ENCODE assay signal across 7 mouse cellular contexts in the genomic region with DNA sequence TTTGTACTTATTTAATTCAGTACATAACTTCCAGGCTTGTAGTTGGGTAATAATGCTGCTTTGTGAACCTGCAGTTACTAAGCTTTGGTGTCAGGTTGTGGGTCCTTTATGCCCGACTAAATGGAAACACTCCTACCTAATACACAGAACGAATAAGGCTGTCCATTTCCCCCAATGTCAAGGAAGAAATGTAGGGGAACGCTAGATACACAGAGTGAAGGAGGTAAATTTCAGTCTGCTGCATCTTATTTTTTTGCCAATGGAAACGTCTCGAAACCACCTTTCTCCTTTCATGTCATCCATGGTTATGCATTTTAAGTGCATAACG. TPM values are rescaled to one million over a fixed set of nuclear protein-coding genes. Genes with fewer than 3 reads are reported as not detected.
A peak's percentile ranks its signal among the peaks of the same experiment; 100 is the strongest.
DNase-seq lines count a peak whose midpoint lies in the region; ATAC-seq and TF ChIP-seq lines count a peak whose summit lies in the region.

No protein-coding gene starts in this region.

- no peak for DNase-seq in lung, postnatal 0 days (ENCODE audit: low spot score)
- no peak for DNase-seq in lung, adult 2 months
- no peak for DNase-seq in liver, embryonic 11.5 days (ENCODE audit: low spot score)
- no peak for DNase-seq in cerebellum, postnatal 10 days
- DNase-seq in layer of hippocampus, adult 8-10 months (ENCODE audit: low spot score in 2 of 2), result no peak

- ATAC-seq in lung, postnatal 0 days, result no peak
- no peak for ATAC-seq in forebrain, embryonic 15.5 days (replicated peaks)
- no peak for ATAC-seq in liver, embryonic 11.5 days (replicated peaks; ENCODE audit: low FRiP score)
- ATAC-seq in stomach, embryonic 16.5 days (ENCODE audit: insufficient read depth, low FRiP score), result no peak

- H3K27ac ChIP-seq in lung, postnatal 0 days (ENCODE audit: low read length), result peak overlapping the region; percentile 9; the same call in 1 of the 2 replicates
- peak overlapping the region; percentile 92 for H3K27ac ChIP-seq in forebrain, embryonic 15.5 days (replicated peaks)
- no peak overlapping the region for H3K27ac ChIP-seq in liver, embryonic 11.5 days (ENCODE audit: low read depth, low read length)
- H3K27ac ChIP-seq in stomach, embryonic 16.5 days (ENCODE audit: low read length), result peak overlapping the region; percentile 67

- no peak for TF ChIP-seq POLR2A in lung, adult 2 months (IDR thresholded peaks at IDR 0.05; ENCODE audit: borderline replicate concordance, extremely low read depth, low read depth, low read length)

- no peak for TF ChIP-seq EP300 in lung, postnatal 0 days (IDR thresholded peaks at IDR 0.05)

- no peak overlapping the region for H3K9ac ChIP-seq in lung, postnatal 0 days (replicated peaks; ENCODE audit: low read depth)
- H3K9ac ChIP-seq in forebrain, embryonic 15.5 days (replicated peaks), result no peak overlapping the region
- 0 out of 2 replicates have a peak overlapping the region, but pooled peaks have one; percentile 9 for H3K9ac ChIP-seq in liver, embryonic 11.5 days (ENCODE audit: low read depth, low read length)
- H3K9ac ChIP-seq in stomach, embryonic 16.5 days (ENCODE audit: low read length), result 0 out of 2 replicates have a peak overlapping the region, but pooled peaks have one; percentile 50

- no peaks in the 10 kb centered on the region for H3K27me3 ChIP-seq in lung, postnatal 0 days (replicated peaks; ENCODE audit: insufficient read depth, low read length)
- peaks cover 13% of the 10 kb centered on the region; the same call in 1 of the 2 replicates for H3K27me3 ChIP-seq in forebrain, embryonic 15.5 days
- no peaks in the 10 kb centered on the region for H3K27me3 ChIP-seq in liver, embryonic 11.5 days (replicated peaks; ENCODE audit: control insufficient read depth, insufficient read depth, low read length)
- no peaks in the 10 kb centered on the region; the same call in none of the 2 replicates for H3K27me3 ChIP-seq in stomach, embryonic 16.5 days (ENCODE audit: control insufficient read depth, insufficient read depth, low read length)

- peak overlapping the region; percentile 27; the same call in 1 of the 2 replicates for H3K4me2 ChIP-seq in lung, postnatal 0 days (replicated peaks; ENCODE audit: low read depth, low read length)
- peak overlapping the region; percentile 83 for H3K4me2 ChIP-seq in forebrain, embryonic 15.5 days (replicated peaks)
- peak overlapping the region; percentile 91 for H3K4me2 ChIP-seq in liver, embryonic 11.5 days
- H3K4me2 ChIP-seq in stomach, embryonic 16.5 days (ENCODE audit: low read depth, low read length), result peak overlapping the region; percentile 83

- H3K4me1 ChIP-seq in lung, postnatal 0 days (ENCODE audit: insufficient read depth, low read depth, low read length), result peaks cover 8% of the 10 kb centered on the region; the same call in 1 of the 2 replicates
- H3K4me1 ChIP-seq in lung, adult 2 months (ENCODE audit: control insufficient read depth, insufficient read depth, low read length), result peaks cover 8% of the 10 kb centered on the region; the same call in 1 of the 2 replicates
- peaks cover 32% of the 10 kb centered on the region for H3K4me1 ChIP-seq in forebrain, embryonic 15.5 days
- H3K4me1 ChIP-seq in liver, embryonic 11.5 days (replicated peaks; ENCODE audit: control insufficient read depth, insufficient read depth, low read length), result peaks cover 8% of the 10 kb centered on the region; the same call in 1 of the 2 replicates
- H3K4me1 ChIP-seq in stomach, embryonic 16.5 days (ENCODE audit: control insufficient read depth, insufficient read depth, low read length), result peaks cover 10% of the 10 kb centered on the region

- H3K9me3 ChIP-seq in lung, postnatal 0 days (ENCODE audit: low read length), result no peaks in the 10 kb centered on the region
- no peaks in the 10 kb centered on the region for H3K9me3 ChIP-seq in forebrain, embryonic 15.5 days
- no peaks in the 10 kb centered on the region for H3K9me3 ChIP-seq in liver, embryonic 11.5 days (ENCODE audit: control insufficient read depth, low read length)
- no peaks in the 10 kb centered on the region for H3K9me3 ChIP-seq in stomach, embryonic 16.5 days (replicated peaks; ENCODE audit: control insufficient read depth, low read length)

- WGBS in lung, postnatal 0 days, result 78% methylated on average over 6 of the region's 6 CpGs
- 77% methylated on average over 6 of the region's 6 CpGs for WGBS in lung, adult 2 months
- 81% methylated on average over 6 of the region's 6 CpGs for WGBS in forebrain, embryonic 15.5 days
- 75% methylated on average over 6 of the region's 6 CpGs for WGBS in liver, embryonic 11.5 days
- 78% methylated on average over 6 of the region's 6 CpGs for WGBS in stomach, embryonic 16.5 days

- H3K4me3 ChIP-seq in lung, postnatal 0 days (ENCODE audit: low read depth, low read length), result no peak overlapping the region
- H3K4me3 ChIP-seq in lung, adult 2 months (replicated peaks; ENCODE audit: extremely low read depth, low read depth, low read length), result no peak overlapping the region
- peak overlapping the region; percentile 92 for H3K4me3 ChIP-seq in forebrain, embryonic 15.5 days
- peak overlapping the region; percentile 75 for H3K4me3 ChIP-seq in liver, embryonic 11.5 days (ENCODE audit: low read depth, low read length)
- H3K4me3 ChIP-seq in stomach, embryonic 16.5 days (replicated peaks; ENCODE audit: low read length), result peak overlapping the region; percentile 92

- H3K36me3 ChIP-seq in lung, postnatal 0 days (ENCODE audit: insufficient read depth, low read length), result no peaks in the 10 kb centered on the region
- H3K36me3 ChIP-seq in forebrain, embryonic 15.5 days, result no peaks in the 10 kb centered on the region
- no peaks in the 10 kb centered on the region; the same call in 1 of the 2 replicates for H3K36me3 ChIP-seq in liver, embryonic 11.5 days (ENCODE audit: control insufficient read depth, insufficient read depth, low read length)
- no peaks in the 10 kb centered on the region for H3K36me3 ChIP-seq in stomach, embryonic 16.5 days (ENCODE audit: control insufficient read depth, insufficient read depth, low read length)

- TF ChIP-seq CTCF in lung, postnatal 0 days (IDR thresholded peaks at IDR 0.05), result no peak
- TF ChIP-seq CTCF in lung, adult 2 months (IDR thresholded peaks at IDR 0.05; ENCODE audit: insufficient read depth, low read length), result no peak

RNA-seq across cellular contexts. Expression of a gene that starts 0.3 kb away (rescaled TPM):
- 16.2 and 16.5 TPM in 2 replicates for polyA plus RNA-seq in lung, postnatal 0 days (2015; fragmentation: Nextera tagmentation; extraction: Ambion mirVana)
- 13.8 and 14.0 TPM in 2 replicates for polyA plus RNA-seq in lung, adult 2 months (2012; rRNA removed)
- 17.8 and 18.4 TPM in 2 replicates for polyA plus RNA-seq in forebrain, embryonic 15.5 days (2015; fragmentation: Nextera tagmentation; extraction: Ambion mirVana)
- 15.1 and 16.3 TPM in 2 replicates for polyA plus RNA-seq in liver, embryonic 11.5 days (2014; fragmentation: Nextera tagmentation; extraction: Ambion mirVana)
- polyA plus RNA-seq in stomach, embryonic 16.5 days (2015; fragmentation: Nextera tagmentation; extraction: Ambion mirVana), result 24.2 and 24.3 TPM in 2 replicates
- 10 to 100 TPM; 26.2 to 31.3 (median 30.0) TPM for total RNA-seq in layer of hippocampus, adult 8-10 months (2022)

RNA-seq across cellular contexts. Expression of a gene that starts 11.0 kb away (rescaled TPM):
- polyA plus RNA-seq in lung, postnatal 0 days (2015; fragmentation: Nextera tagmentation; extraction: Ambion mirVana), result 14.1 and 14.2 TPM in 2 replicates
- 1.9 and 2.9 TPM in 2 replicates for polyA plus RNA-seq in lung, adult 2 months (2012; rRNA removed)
- polyA plus RNA-seq in forebrain, embryonic 15.5 days (2015; fragmentation: Nextera tagmentation; extraction: Ambion mirVana), result 46.3 and 48.6 TPM in 2 replicates
- polyA plus RNA-seq in liver, embryonic 11.5 days (2014; fragmentation: Nextera tagmentation; extraction: Ambion mirVana), result 49.2 and 60.3 TPM in 2 replicates
- 35.3 and 36.7 TPM in 2 replicates for polyA plus RNA-seq in stomach, embryonic 16.5 days (2015; fragmentation: Nextera tagmentation; extraction: Ambion mirVana)
- total RNA-seq in layer of hippocampus, adult 8-10 months (2022), result 10 to 100 TPM; 39.3 to 56.4 (median 47.0) TPM

RNA-seq across cellular contexts. Expression of a gene that starts 35.6 kb away (rescaled TPM):
- polyA plus RNA-seq in lung, postnatal 0 days (2015; fragmentation: Nextera tagmentation; extraction: Ambion mirVana), result 6.4 and 6.6 TPM in 2 replicates
- polyA plus RNA-seq in lung, adult 2 months (2012; rRNA removed), result 2.5 and 3.4 TPM in 2 replicates
- polyA plus RNA-seq in forebrain, embryonic 15.5 days (2015; fragmentation: Nextera tagmentation; extraction: Ambion mirVana), result 6.6 TPM in 2 replicates
- polyA plus RNA-seq in liver, embryonic 11.5 days (2014; fragmentation: Nextera tagmentation; extraction: Ambion mirVana), result 3.8 and 4.8 TPM in 2 replicates
- polyA plus RNA-seq in stomach, embryonic 16.5 days (2015; fragmentation: Nextera tagmentation; extraction: Ambion mirVana), result 6.1 and 6.4 TPM in 2 replicates
- total RNA-seq in layer of hippocampus, adult 8-10 months (2022), result 10 to 100 TPM; 13.1 to 14.4 (median 13.5) TPM

Comparison
In these comparisons a context has a peak if more than half of its experiments do, and no peak if none do; other contexts are left out.
1. H3K4me2 ChIP-seq: peak in every context shown above with its lines; median percentile 91 in liver, embryonic 11.5 days; 83 in forebrain, embryonic 15.5 days; 83 in stomach, embryonic 16.5 days; 27 in lung, postnatal 0 days.
2. H3K4me3 ChIP-seq: peak in forebrain, embryonic 15.5 days (single experiment), liver, embryonic 11.5 days (single experiment) and stomach, embryonic 16.5 days (single experiment); none in lung, postnatal 0 days (single experiment) and lung, adult 2 months (single experiment).
3. H3K9ac ChIP-seq: peak in liver, embryonic 11.5 days (single experiment) and stomach, embryonic 16.5 days (single experiment); none in lung, postnatal 0 days (single experiment) and forebrain, embryonic 15.5 days (single experiment).